Mouse (Mus musculus): ENCODE data around the gene Cit. TPM values are rescaled to one million over a fixed set of nuclear protein-coding genes. Genes with fewer than 3 reads are reported as not detected.

Cit gene
- total RNA-seq, 1 experiment: 43.4 TPM

DNA sequence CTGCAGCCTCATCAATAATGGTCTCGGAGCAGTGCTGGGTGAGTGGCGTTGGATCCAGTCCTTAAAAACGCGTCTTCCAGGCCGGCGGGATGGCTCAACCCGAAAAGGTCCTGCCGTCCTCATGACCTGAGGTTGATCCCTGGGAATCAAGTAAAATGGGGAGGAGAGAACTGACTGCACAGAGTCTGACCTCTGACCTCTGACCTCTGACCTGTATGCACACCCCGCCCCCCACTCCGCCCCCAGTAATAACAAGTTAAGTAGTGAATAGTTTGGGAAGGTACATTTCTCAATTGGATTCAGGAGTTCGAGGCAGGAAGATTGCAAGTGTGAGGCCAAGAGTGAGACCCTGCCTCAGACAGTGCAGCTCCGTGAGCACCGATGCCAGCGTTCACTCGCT, 24.1 kb downstream of the Cit start:
- no peak for DNase-seq (ENCODE audit: low read depth, low spot score)
- peaks cover 0 to 11% of the 10 kb centered on the region in 2 experiments; a peak in 2 of 4 replicates for H3K4me1 ChIP-seq (ENCODE audit: control insufficient read depth in 2 of 2, insufficient read depth in 2 of 2, low read length in 2 of 2, poor library complexity in 1 of 2)
- no peak overlapping the region for H3K4me3 ChIP-seq (ENCODE audit: insufficient read depth in 1 of 2, low read depth in 1 of 2, low read length in 2 of 2, poor library complexity in 1 of 2, severe bottlenecking in 1 of 2)
- peak; percentile 73; the same call in 1 of the 2 replicates for TF ChIP-seq CHD2 (IDR thresholded peaks at IDR 0.05; ENCODE audit: low read depth, low read length)
- no peak for TF ChIP-seq MAFK (IDR thresholded peaks at IDR 0.05; ENCODE audit: insufficient read depth, low read depth, low read length)
- H3K36me3 ChIP-seq (ENCODE audit: control insufficient read depth, insufficient read depth, low read length, poor library complexity, severe bottlenecking): peaks cover 34% of the 10 kb centered on the region
- H3K9ac ChIP-seq (ENCODE audit: insufficient read depth, low read depth, low read length, poor library complexity, severe bottlenecking): no peak overlapping the region
- in situ Hi-C loops (cut with MboI; ENCODE audit: low sequenced_read_pairs in 2 of 2, unreplicated experiment in 2 of 2): no loop called here
- H3K27ac ChIP-seq (ENCODE audit: insufficient read depth, low read depth, low read length, poor library complexity, severe bottlenecking): no peak overlapping the region
- H3K9me3 ChIP-seq (ENCODE audit: control insufficient read depth, insufficient read depth, low read depth, low read length): no peaks in the 10 kb centered on the region

DNA sequence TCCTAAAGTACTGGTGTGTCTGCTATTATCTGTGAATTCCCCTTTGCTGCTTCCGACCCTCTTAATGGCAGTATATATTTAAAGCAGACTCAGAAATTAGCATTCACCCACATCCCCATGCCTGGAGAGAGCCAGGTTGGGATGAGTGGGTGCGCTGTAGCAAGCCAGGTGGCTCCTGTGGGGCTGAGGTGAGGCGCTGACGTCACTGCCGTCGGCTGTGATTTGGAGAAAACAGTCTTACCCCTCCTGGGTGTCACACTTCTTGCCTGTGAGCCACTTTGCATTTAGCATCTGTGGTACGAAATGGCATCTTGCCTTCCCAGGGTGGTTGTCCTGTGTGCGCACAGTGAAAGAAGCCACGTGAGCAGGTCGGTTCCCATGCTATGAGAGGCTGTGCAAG, 26.1 kb downstream of the Cit start:
- TF ChIP-seq ZC3H11A (IDR thresholded peaks at IDR 0.05; ENCODE audit: borderline replicate concordance, low read depth, low read length) (no peak), CHD2 (IDR thresholded peaks at IDR 0.05; ENCODE audit: low read depth, low read length) (no peak), MAFK (IDR thresholded peaks at IDR 0.05; ENCODE audit: insufficient read depth, low read depth, low read length) (no peak), ZNF384 (IDR thresholded peaks at IDR 0.05; ENCODE audit: low read depth, low read length) (no peak), HCFC1 (IDR thresholded peaks at IDR 0.05; ENCODE audit: borderline replicate concordance, insufficient read depth, low read length) (no peak)
- in situ Hi-C loops (cut with MboI; ENCODE audit: low sequenced_read_pairs in 2 of 2, unreplicated experiment in 2 of 2): no loop called here
- no peak for DNase-seq (ENCODE audit: low read depth, low spot score)
- H3K27ac ChIP-seq (ENCODE audit: insufficient read depth, low read depth, low read length, poor library complexity, severe bottlenecking): no peak overlapping the region
- no peaks in the 10 kb centered on the region for H3K9me3 ChIP-seq (ENCODE audit: control insufficient read depth, insufficient read depth, low read depth, low read length)
- H3K4me1 ChIP-seq (ENCODE audit: control insufficient read depth in 2 of 2, insufficient read depth in 2 of 2, low read length in 2 of 2, poor library complexity in 1 of 2): peaks cover 0 to 11% of the 10 kb centered on the region in 2 experiments; a peak in 1 of 4 replicates
- peaks cover 36% of the 10 kb centered on the region for H3K36me3 ChIP-seq (ENCODE audit: control insufficient read depth, insufficient read depth, low read length, poor library complexity, severe bottlenecking)
- no peak overlapping the region for H3K4me3 ChIP-seq (ENCODE audit: insufficient read depth in 1 of 2, low read depth in 1 of 2, low read length in 2 of 2, poor library complexity in 1 of 2, severe bottlenecking in 1 of 2)
- no peak overlapping the region for H3K9ac ChIP-seq (ENCODE audit: insufficient read depth, low read depth, low read length, poor library complexity, severe bottlenecking)

DNA sequence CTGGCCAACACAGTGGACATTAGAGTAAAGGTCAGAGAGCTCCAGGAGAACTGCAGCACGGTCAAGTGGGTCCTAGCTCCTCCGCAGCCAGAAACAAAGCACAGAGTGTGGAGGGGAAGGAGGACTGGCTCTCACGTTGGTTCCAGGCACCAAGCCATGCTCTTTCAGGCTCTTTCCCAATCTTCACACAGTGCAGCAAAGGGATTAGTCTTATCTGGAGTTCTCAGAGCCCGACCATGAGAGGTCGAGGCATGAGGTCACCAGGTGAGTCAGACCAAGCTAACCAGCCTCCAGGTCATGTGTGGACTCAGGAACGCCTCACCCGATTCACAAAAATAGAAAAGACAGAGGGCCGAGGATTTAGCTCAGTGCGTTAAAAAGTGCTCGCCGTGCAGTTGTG, 27.0 kb downstream of the Cit start:
- H3K9ac ChIP-seq (ENCODE audit: insufficient read depth, low read depth, low read length, poor library complexity, severe bottlenecking): no peak overlapping the region
- no peak for DNase-seq (ENCODE audit: low read depth, low spot score)
- no peaks in the 10 kb centered on the region for H3K9me3 ChIP-seq (ENCODE audit: control insufficient read depth, insufficient read depth, low read depth, low read length)
- no peak overlapping the region for H3K27ac ChIP-seq (ENCODE audit: insufficient read depth, low read depth, low read length, poor library complexity, severe bottlenecking)
- H3K36me3 ChIP-seq (ENCODE audit: control insufficient read depth, insufficient read depth, low read length, poor library complexity, severe bottlenecking): peaks cover 36% of the 10 kb centered on the region
- no peak overlapping the region for H3K4me3 ChIP-seq (ENCODE audit: insufficient read depth in 1 of 2, low read depth in 1 of 2, low read length in 2 of 2, poor library complexity in 1 of 2, severe bottlenecking in 1 of 2)
- H3K4me1 ChIP-seq (ENCODE audit: control insufficient read depth in 2 of 2, insufficient read depth in 2 of 2, low read length in 2 of 2, poor library complexity in 1 of 2): peaks cover 0 to 11% of the 10 kb centered on the region in 2 experiments; a peak in 1 of 4 replicates
- TF ChIP-seq ZNF384 (IDR thresholded peaks at IDR 0.05; ENCODE audit: low read depth, low read length) (no peak), CHD2 (IDR thresholded peaks at IDR 0.05; ENCODE audit: low read depth, low read length) (no peak), MAFK (IDR thresholded peaks at IDR 0.05; ENCODE audit: insufficient read depth, low read depth, low read length) (no peak), ZC3H11A (IDR thresholded peaks at IDR 0.05; ENCODE audit: borderline replicate concordance, low read depth, low read length) (no peak), HCFC1 (IDR thresholded peaks at IDR 0.05; ENCODE audit: borderline replicate concordance, insufficient read depth, low read length) (no peak)
- in situ Hi-C loops (cut with MboI; ENCODE audit: low sequenced_read_pairs in 2 of 2, unreplicated experiment in 2 of 2): no loop called here

DNA sequence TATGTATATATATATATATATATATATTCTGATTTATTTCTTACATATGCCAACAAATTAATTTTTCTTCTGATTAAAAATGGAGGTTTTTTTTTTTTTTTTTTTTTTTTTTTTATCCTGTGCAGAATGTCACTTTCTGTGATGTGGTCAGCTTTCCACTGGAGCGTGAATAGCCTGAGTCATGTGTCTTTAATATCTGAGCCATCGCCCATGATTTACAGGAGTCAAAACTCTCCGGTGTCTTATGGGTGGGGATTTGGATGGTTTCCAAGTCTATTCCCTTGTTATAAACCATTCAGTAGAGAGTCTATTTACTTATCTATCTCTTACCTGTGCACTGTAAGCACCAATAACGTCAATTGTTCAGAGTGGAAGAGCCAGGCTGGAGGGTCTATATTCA, 27.9 kb downstream of the Cit start:
- TF ChIP-seq HCFC1 (IDR thresholded peaks at IDR 0.05; ENCODE audit: borderline replicate concordance, insufficient read depth, low read length) (no peak), ZC3H11A (IDR thresholded peaks at IDR 0.05; ENCODE audit: borderline replicate concordance, low read depth, low read length) (no peak), CHD2 (IDR thresholded peaks at IDR 0.05; ENCODE audit: low read depth, low read length) (no peak), MAFK (IDR thresholded peaks at IDR 0.05; ENCODE audit: insufficient read depth, low read depth, low read length) (no peak), ZNF384 (IDR thresholded peaks at IDR 0.05; ENCODE audit: low read depth, low read length) (no peak)
- peaks cover 35% of the 10 kb centered on the region for H3K36me3 ChIP-seq (ENCODE audit: control insufficient read depth, insufficient read depth, low read length, poor library complexity, severe bottlenecking)
- H3K4me3 ChIP-seq (ENCODE audit: insufficient read depth in 1 of 2, low read depth in 1 of 2, low read length in 2 of 2, poor library complexity in 1 of 2, severe bottlenecking in 1 of 2): no peak overlapping the region
- in situ Hi-C loops (cut with MboI; ENCODE audit: low sequenced_read_pairs in 2 of 2, unreplicated experiment in 2 of 2): no loop called here
- no peak overlapping the region for H3K27ac ChIP-seq (ENCODE audit: insufficient read depth, low read depth, low read length, poor library complexity, severe bottlenecking)
- H3K9me3 ChIP-seq (ENCODE audit: control insufficient read depth, insufficient read depth, low read depth, low read length): no peaks in the 10 kb centered on the region
- DNase-seq (ENCODE audit: low read depth, low spot score): no peak
- H3K9ac ChIP-seq (ENCODE audit: insufficient read depth, low read depth, low read length, poor library complexity, severe bottlenecking): no peak overlapping the region
- H3K4me1 ChIP-seq (ENCODE audit: control insufficient read depth in 2 of 2, insufficient read depth in 2 of 2, low read length in 2 of 2, poor library complexity in 1 of 2): peaks cover 0 to 8% of the 10 kb centered on the region in 2 experiments; a peak in 1 of 4 replicates

DNA sequence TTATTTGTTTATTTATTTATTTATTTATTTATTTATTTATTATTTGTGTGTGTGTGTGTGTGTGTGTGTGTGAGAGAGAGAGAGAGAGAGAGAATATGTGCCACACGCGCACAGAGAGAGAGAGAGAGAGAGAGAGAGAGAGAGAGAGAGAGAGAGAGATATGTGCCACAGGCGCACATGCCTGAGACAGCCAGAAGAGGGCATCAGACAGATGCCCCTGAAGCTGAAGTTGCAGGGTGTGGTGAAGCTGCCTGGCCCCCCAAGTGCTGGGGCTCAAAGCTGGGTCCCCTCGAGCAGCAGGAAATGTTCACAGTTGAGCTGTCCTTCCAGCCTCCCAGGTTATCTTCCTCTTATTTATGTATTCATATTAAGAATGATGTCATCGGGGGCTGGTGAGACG, 32.3 kb downstream of the Cit start:
- DNase-seq (ENCODE audit: low read depth, low spot score): no peak
- no peak overlapping the region for H3K9ac ChIP-seq (ENCODE audit: insufficient read depth, low read depth, low read length, poor library complexity, severe bottlenecking)
- H3K27ac ChIP-seq (ENCODE audit: insufficient read depth, low read depth, low read length, poor library complexity, severe bottlenecking): no peak overlapping the region
- H3K36me3 ChIP-seq (ENCODE audit: control insufficient read depth, insufficient read depth, low read length, poor library complexity, severe bottlenecking): peaks cover 26% of the 10 kb centered on the region
- no peak overlapping the region for H3K4me3 ChIP-seq (ENCODE audit: insufficient read depth in 1 of 2, low read depth in 1 of 2, low read length in 2 of 2, poor library complexity in 1 of 2, severe bottlenecking in 1 of 2)
- TF ChIP-seq HCFC1 (IDR thresholded peaks at IDR 0.05; ENCODE audit: borderline replicate concordance, insufficient read depth, low read length) (no peak), ZC3H11A (IDR thresholded peaks at IDR 0.05; ENCODE audit: borderline replicate concordance, low read depth, low read length) (no peak), ZNF384 (IDR thresholded peaks at IDR 0.05; ENCODE audit: low read depth, low read length) (no peak), MAFK (IDR thresholded peaks at IDR 0.05; ENCODE audit: insufficient read depth, low read depth, low read length) (no peak), CHD2 (IDR thresholded peaks at IDR 0.05; ENCODE audit: low read depth, low read length) (no peak)
- H3K4me1 ChIP-seq (ENCODE audit: control insufficient read depth in 2 of 2, insufficient read depth in 2 of 2, low read length in 2 of 2, poor library complexity in 1 of 2): no peaks in the 10 kb centered on the region
- in situ Hi-C loops (cut with MboI; ENCODE audit: low sequenced_read_pairs in 2 of 2, unreplicated experiment in 2 of 2): no loop called here
- no peaks in the 10 kb centered on the region for H3K9me3 ChIP-seq (ENCODE audit: control insufficient read depth, insufficient read depth, low read depth, low read length)

Data from ES-E14 (cell line).